Mouse (Mus musculus) liver, adult 2 months (tissue): ENCODE measurements around the gene Fam227a. TPM values are rescaled to one million over a fixed set of nuclear protein-coding genes. Genes with fewer than 3 reads are reported as not detected.
"Not testable (repeated sequence)": the region's sequence is repeated elsewhere in the genome, so short reads cannot be mapped to it uniquely, and the experiment has no call there.

Experiments used
- DNase-seq: peaks from one replicate; pipeline ENCODE4 v3.0.0-alpha.2; 2011; ENCODE audit warnings: low read depth, low spot score; ENCODE audit errors: extremely low read depth
- H3K27ac ChIP-seq: fragments of 200-500 bp; replicated peaks from 2 replicates; pipeline ENCODE4 v1.5.1; 2012; ENCODE audit warnings: low read depth, mild to moderate bottlenecking, control low read depth, inconsistent platforms, low read length; ENCODE audit not compliant: insufficient read depth
- H3K27me3 ChIP-seq: fragments of 200-500 bp; 2 replicates; pipeline ENCODE4 v1.6.1; 2012; ENCODE audit warnings: mild to moderate bottlenecking, moderate library complexity, low read length, inconsistent platforms; ENCODE audit not compliant: control insufficient read depth, insufficient read depth
- H3K36me3 ChIP-seq: fragments of 200-500 bp; 2 replicates; pipeline ENCODE4 v1.6.1; 2012; ENCODE audit warnings: low read length, inconsistent platforms; ENCODE audit not compliant: control insufficient read depth, insufficient read depth
- H3K4me1 ChIP-seq: fragments of 200-500 bp; 2 replicates; pipeline ENCODE4 v1.6.1; 2011; ENCODE audit warnings: low read length; ENCODE audit not compliant: control insufficient read depth, insufficient read depth
- H3K4me3 ChIP-seq: fragments of 200-500 bp; 2 replicates; pipeline ENCODE4 v1.5.1; 2011; ENCODE audit warnings: low read depth, mild to moderate bottlenecking, control low read depth, low read length, moderate library complexity; ENCODE audit not compliant: insufficient read depth
- H3K79me2 ChIP-seq: fragments of 200-500 bp; 2 replicates; pipeline ENCODE4 v1.6.1; 2012; ENCODE audit warnings: inconsistent platforms, mild to moderate bottlenecking, low read length, moderate library complexity; ENCODE audit not compliant: control insufficient read depth, insufficient read depth
- H3K9ac ChIP-seq: fragments of 200-500 bp; 2 replicates; pipeline ENCODE4 v1.6.1; 2012; ENCODE audit warnings: low read depth, mild to moderate bottlenecking, control low read depth, inconsistent platforms, low read length
- CTCF ChIP-seq: fragments of 200-500 bp; IDR thresholded peaks from 2 replicates; pipeline ENCODE4 v1.5.1; 2011; ENCODE audit warnings: low read depth, low read length, control low read depth
- POLR2A ChIP-seq: fragments of 200-500 bp; IDR thresholded peaks from 2 replicates; pipeline ENCODE4 v1.6.1; 2011; ENCODE audit warnings: low read length, control low read depth; ENCODE audit not compliant: insufficient read depth; ENCODE audit errors: extremely low read depth
- WGBS: fragments of 180-500 bp; shearing (Covaris S2); methylation state at CpG from one replicate; pipeline ENCODE4 v1.1.7; 2018; 5-methylcytosine and 5-hydroxymethylcytosine counted together
- polyA plus RNA-seq: library from polyadenylated mRNA; depleted of rRNA; stranded (reverse); fragments of >200 nt; gene quantifications from 2 replicates; pipeline ENCODE4 v1.2.3, GENCODE M21; 2012
- total RNA-seq: library from RNA; depleted of rRNA; stranded (reverse); fragments of >200 nt; gene quantifications from 2 replicates; pipeline ENCODE4 v1.2.3, GENCODE M21; 2014

The Fam227a gene
- total and polyA plus RNA-seq, 2 experiments = 0.20 to 0.83 TPM

GRCm38 (mm10) chr15:79681973-79682372 lies 23.2 kb upstream of the Fam227a start:
- 53% methylated on average over 4 of the region's 4 CpGs for WGBS
- H3K4me3 ChIP-seq = no peak overlapping the region
- H3K27ac ChIP-seq = no peak overlapping the region; the same call in 1 of the 2 replicates
- no peak for TF ChIP-seq CTCF
- TF ChIP-seq POLR2A = no peak
- no peaks in the 10 kb centered on the region for H3K27me3 ChIP-seq
- H3K79me2 ChIP-seq = peaks cover 31% of the 10 kb centered on the region; the same call in 1 of the 2 replicates
- peak; percentile 58 for DNase-seq
- H3K9ac ChIP-seq = no peak overlapping the region
- H3K36me3 ChIP-seq = no peaks in the 10 kb centered on the region
- peaks cover 43% of the 10 kb centered on the region for H3K4me1 ChIP-seq

DNA sequence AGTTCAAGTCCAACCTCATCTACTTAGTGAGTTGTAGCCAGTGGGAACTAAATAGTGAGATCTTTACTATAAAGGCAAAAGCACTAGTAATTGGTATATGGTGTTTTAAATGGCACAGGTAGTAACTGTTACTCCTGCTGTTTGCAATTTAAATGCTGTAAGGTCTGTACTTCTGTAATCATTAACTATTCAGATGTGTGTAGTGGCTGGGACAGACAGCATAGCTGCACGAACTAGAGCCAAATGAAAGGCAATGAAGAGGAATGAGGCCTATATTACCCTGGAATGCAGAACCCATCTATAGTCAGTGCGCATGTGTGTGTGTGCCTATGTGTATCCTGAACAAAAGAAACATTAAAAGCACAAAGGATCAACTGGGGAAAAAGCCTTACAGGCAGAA lies 19.2 kb upstream of the Fam227a start:
- TF ChIP-seq POLR2A = no peak
- no peak for TF ChIP-seq CTCF
- Histone ChIP-seq H3K36me3 (peaks cover 17% of the 10 kb centered on the region), H3K79me2 (peaks cover 22% of the 10 kb centered on the region; the same call in 1 of the 2 replicates), H3K4me3 (no peak overlapping the region), H3K4me1 (peaks cover 10% of the 10 kb centered on the region), H3K27ac (no peak overlapping the region), H3K27me3 (no peaks in the 10 kb centered on the region), H3K9ac (no peak overlapping the region)
- DNase-seq = no peak
- 50% methylated on average over 2 of the region's 2 CpGs for WGBS

GRCm38 (mm10) chr15:79671828-79672348 lies 13.1 kb upstream of the Fam227a start:
- not testable (repeated sequence) for H3K4me1 ChIP-seq, H3K27me3 ChIP-seq, H3K27ac ChIP-seq, H3K4me3 ChIP-seq, DNase-seq
- peaks cover 16% of the 10 kb centered on the region for H3K36me3 ChIP-seq
- 54% methylated on average over 11 of the region's 11 CpGs for WGBS
- peaks cover 10% of the 10 kb centered on the region for H3K79me2 ChIP-seq
- peak overlapping the region; percentile 8; the same call in 1 of the 2 replicates for H3K9ac ChIP-seq

DNA sequence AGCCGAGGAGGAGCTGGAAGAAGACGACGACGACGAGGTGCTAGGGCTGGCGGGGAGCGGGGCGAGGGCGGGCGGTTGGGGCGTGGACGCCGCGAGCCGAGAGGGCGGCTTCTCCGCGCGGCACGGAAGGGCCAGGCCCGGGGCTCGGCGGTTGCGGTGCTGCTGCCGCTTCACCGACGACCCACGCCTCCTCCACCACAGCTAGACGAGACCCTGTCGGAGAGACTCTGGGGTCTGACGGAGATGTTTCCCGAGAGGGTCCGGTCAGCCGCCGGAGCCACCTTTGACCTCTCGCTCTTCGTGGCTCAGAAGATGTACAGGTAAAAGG lies 12.2 kb upstream of the Fam227a start:
- Histone ChIP-seq H3K79me2 (peaks cover 10% of the 10 kb centered on the region), H3K4me3 (peak overlapping the region; percentile 94), H3K27me3 (no peaks in the 10 kb centered on the region), H3K36me3 (peaks cover 14% of the 10 kb centered on the region), H3K4me1 (peaks cover 8% of the 10 kb centered on the region), H3K9ac (peak overlapping the region; percentile 94), H3K27ac (peak overlapping the region; percentile 38; the same call in 1 of the 2 replicates)
- under 1% methylated on average over 35 of the region's 37 CpGs for WGBS
- DNase-seq = no peak
- TF ChIP-seq CTCF (no peak), POLR2A (no peak)

DNA sequence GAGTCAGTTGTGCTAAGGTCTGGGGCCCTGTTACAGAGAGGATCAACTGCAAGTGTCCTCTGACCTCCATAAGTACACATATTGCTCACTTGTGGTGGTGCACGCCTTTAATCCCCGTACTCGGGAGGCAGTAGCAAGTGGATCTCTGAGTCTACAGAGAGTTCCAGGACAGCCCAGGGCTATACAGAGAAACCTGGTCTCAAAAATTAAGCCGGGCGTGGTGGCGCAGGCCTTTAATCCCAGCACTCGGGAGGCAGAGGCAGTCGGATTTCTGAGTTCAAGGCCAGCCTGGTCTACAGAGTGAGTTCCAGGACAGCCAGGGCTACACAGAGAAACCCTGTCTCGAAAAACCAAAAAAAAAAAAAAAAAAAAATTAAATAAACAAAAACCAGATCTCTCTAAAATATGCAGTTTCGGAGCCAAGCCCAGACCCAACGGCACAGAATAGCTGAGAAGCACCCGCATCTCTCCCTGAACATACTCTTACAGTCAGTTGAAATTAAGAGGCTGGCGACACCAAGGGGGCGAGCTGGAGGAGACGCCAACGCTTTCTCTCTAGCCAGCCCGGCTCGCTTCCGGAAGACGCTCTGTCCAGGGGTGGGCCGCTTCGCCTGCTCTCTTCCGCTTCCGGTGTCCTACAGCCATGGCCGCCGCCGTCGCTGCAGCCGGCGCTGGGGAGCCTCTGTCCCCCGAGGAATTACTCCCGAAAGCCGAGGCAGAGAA lies 11.7 kb upstream of the Fam227a start, which contains the start of gene Tomm22:
Gene Tomm22, plus strand, starts transcription at position 613 of the 723 bp plus-strand sequence.
- peaks cover 11% of the 10 kb centered on the region for H3K36me3 ChIP-seq
- WGBS = 11% methylated on average over 33 of the region's 33 CpGs
- DNase-seq = peak; percentile 81
- TF ChIP-seq POLR2A = peak; percentile 55; the same call in 1 of the 2 replicates
- TF ChIP-seq CTCF = peak; percentile 70
- H3K9ac ChIP-seq = peak within 1 kb of the TSS; percentile 94
- peak within 1 kb of the TSS; percentile 38; the same call in 1 of the 2 replicates for H3K27ac ChIP-seq
- peak within 1 kb of the TSS; percentile 94 for H3K4me3 ChIP-seq
- peaks cover 8% of the 10 kb centered on the region for H3K4me1 ChIP-seq
- no peaks in the 10 kb centered on the region for H3K27me3 ChIP-seq
- H3K79me2 ChIP-seq = peaks cover 10% of the 10 kb centered on the region

GRCm38 (mm10) chr15:79669195-79669594 lies 10.4 kb upstream of the Fam227a start:
- Histone ChIP-seq H3K9ac (no peak overlapping the region), H3K79me2 (peaks cover 10% of the 10 kb centered on the region), H3K27me3 (no peaks in the 10 kb centered on the region), H3K4me3 (no peak overlapping the region), H3K27ac (no peak overlapping the region), H3K4me1 (peaks cover 8% of the 10 kb centered on the region), H3K36me3 (peaks cover 5% of the 10 kb centered on the region)
- TF ChIP-seq CTCF (peak; percentile 35; the same call in 1 of the 2 replicates), POLR2A (no peak)
- 23% methylated on average over 10 of the region's 10 CpGs for WGBS
- DNase-seq = peak; percentile 43
